Mouse (Mus musculus) large intestine, adult 2 months (tissue): ENCODE results near the gene Zfp968. TPM values are rescaled to one million over a fixed set of nuclear protein-coding genes. Genes with fewer than 3 reads are reported as not detected.
"Not testable (repeated sequence)": the region's sequence is repeated elsewhere in the genome, so short reads cannot be mapped to it uniquely, and the experiment has no call there.

Source experiments
- DNase-seq: peaks from one replicate; pipeline ENCODE4 v3.0.0-alpha.2; 2012; ENCODE audit warnings: low read depth, low spot score
- WGBS: fragments of 180-500 bp; shearing (Covaris S2); methylation state at CpG from one replicate; pipeline ENCODE4 v1.1.7; 2018; 5-methylcytosine and 5-hydroxymethylcytosine counted together
- polyA plus RNA-seq: library from polyadenylated mRNA; depleted of rRNA; stranded (reverse); fragments of >200 nt; gene quantifications from 2 replicates; pipeline ENCODE4 v1.2.3, GENCODE M21; 2012; rRNA removed

Gene Zfp968
- polyA plus RNA-seq: 0.33 and 1.1 TPM in 2 replicates

DNA sequence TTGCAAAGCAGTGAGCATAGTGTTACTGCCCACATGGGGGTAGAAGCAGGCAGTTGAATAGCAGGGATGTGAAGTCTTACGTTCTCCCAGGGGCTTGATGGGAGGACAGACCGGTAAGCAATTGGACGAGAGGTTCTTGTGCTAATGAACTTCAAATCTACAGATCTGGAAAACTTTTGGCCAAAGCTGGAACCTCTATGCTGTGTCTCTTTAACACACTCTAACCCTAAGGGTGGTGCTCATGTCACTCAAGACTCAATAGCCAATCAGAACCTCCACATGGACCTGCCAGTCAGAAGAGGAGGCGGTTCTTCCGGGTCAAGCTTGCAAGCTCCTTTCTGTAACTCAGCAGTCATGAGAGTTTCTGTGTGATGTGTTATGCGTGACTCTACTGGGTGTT is at the start of gene Zfp968:
Zfp968 (plus strand) TSS at position 301 of the 400 bp plus-strand sequence.
- not testable (repeated sequence) for DNase-seq
- no CpG with 5 or more reads among the region's 6 CpGs for WGBS

DNA sequence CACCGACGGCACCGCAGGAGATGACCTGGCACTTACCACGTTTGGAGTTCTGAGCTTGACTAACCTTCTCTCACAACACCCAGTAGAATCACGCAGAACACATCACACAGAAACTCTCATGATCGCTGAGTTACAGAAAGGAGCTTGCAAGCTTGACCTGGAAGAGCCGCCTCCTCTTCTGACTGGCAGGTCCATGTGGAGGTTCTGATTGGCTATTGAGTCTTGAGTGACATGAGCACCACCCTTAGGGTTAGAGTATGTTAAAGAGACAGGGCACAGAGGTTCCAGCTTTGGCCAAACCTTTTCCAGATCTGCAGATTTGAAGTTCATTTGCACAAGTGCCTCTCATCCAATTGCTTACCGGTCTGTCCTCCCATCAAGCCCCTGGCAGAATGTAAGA is 34.1 kb upstream of the Zfp968 start, which contains the start of gene Gm4631:
Gm4631 (minus strand) TSS at position 101 of the 400 bp plus-strand sequence.
- DNase-seq: not testable (repeated sequence)
- no CpG with 5 or more reads among the region's 8 CpGs for WGBS

Other genes with a start within 250 kb of the Zfp968 start
- 0.17 and 0.52 TPM in 2 replicates for gene Gm14399, start 230.4 kb upstream of the Zfp968 start, polyA plus RNA-seq
- gene Gm14443, start 196.6 kb upstream of the Zfp968 start, polyA plus RNA-seq: 0.02 and 0.05 TPM in 2 replicates
- 1.7 and 5.4 TPM in 2 replicates for gene Gm14391, start 165.5 kb upstream of the Zfp968 start, polyA plus RNA-seq
- not detected in 2 replicates for gene Gm14440, start 97.3 kb upstream of the Zfp968 start, polyA plus RNA-seq
- gene Gm4631, start 34.2 kb upstream of the Zfp968 start, polyA plus RNA-seq: 1.5 and 1.6 TPM in 2 replicates
- 2.5 and 3.7 TPM in 2 replicates for gene Gm4724, start 63.4 kb downstream of the Zfp968 start, polyA plus RNA-seq
- gene Zfp965, start 97.5 kb downstream of the Zfp968 start, polyA plus RNA-seq: 0.26 and 0.43 TPM in 2 replicates